ENCODE assay signal across 9 mouse cellular contexts in the genomic region with DNA sequence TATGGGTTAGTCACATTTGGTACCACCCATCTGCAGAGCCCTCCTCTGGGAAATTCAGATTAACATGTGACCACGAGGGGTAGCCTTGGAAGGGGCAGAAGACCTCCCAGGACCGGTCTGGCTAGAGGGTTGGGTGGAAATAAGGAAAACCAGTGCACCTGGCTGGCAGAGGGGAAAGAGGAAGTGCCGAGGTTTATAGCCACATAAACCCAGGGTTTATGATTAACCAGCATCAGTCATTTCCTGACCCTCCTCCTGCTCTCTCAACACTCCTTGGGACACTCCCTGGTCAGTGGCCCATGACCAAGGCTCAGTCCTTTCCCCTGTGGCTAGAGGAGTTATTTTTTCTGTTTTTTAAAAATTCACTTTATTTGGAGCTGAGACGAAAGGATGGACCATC. TPM values are rescaled to one million over a fixed set of nuclear protein-coding genes. Genes with fewer than 3 reads are reported as not detected.
DNase-seq lines count a peak whose midpoint lies in the region; ATAC-seq and TF ChIP-seq lines count a peak whose summit lies in the region.
"Had no signal": no experiment of that assay in that cellular context is flagged by ENCODE, and none has a peak within 500 bp of the region (broad histone marks: within the 10 kb centered on the region; RNA-seq: fewer than 3 reads in every experiment).

No protein-coding gene starts in this region.

- peak overlapping the region; percentile 11; the same call in 1 of the 2 replicates for H3K27ac ChIP-seq in stomach, embryonic 14.5 days (ENCODE audit: low read length)
- H3K27ac ChIP-seq in thymus, adult 2 months (ENCODE audit: control insufficient read depth, insufficient read depth, low read length) = no peak overlapping the region
- H3K27ac ChIP-seq in hindbrain, embryonic 14.5 days = no peak overlapping the region
- H3K27ac ChIP-seq: gastrocnemius, adult 2 months; heart, embryonic 13.5 days had no signal

- DNase-seq in forelimb bud, embryonic 11.5 days (ENCODE audit: low read depth, low spot score) = peak; percentile 37
- DNase-seq in kidney, adult 11 months = peak; percentile 68
- peak; percentile 48 to 64 for DNase-seq in kidney, postnatal 4 days
- no peak for DNase-seq in layer of hippocampus, adult 8-10 months (ENCODE audit: low spot score in 2 of 2)
- DNase-seq in thymus, adult 2 months = no peak
- no peak for DNase-seq in hindbrain, embryonic 14.5 days (ENCODE audit: low spot score)
- DNase-seq: gastrocnemius, adult 2 months had no signal

- H3K27me3 ChIP-seq in stomach, embryonic 14.5 days (ENCODE audit: control insufficient read depth, insufficient read depth, low read length) = no peaks in the 10 kb centered on the region
- H3K27me3 ChIP-seq in thymus, adult 2 months (ENCODE audit: control insufficient read depth, insufficient read depth, low read length) = no peaks in the 10 kb centered on the region
- no peaks in the 10 kb centered on the region for H3K27me3 ChIP-seq in hindbrain, embryonic 14.5 days (ENCODE audit: control insufficient read depth, insufficient read depth, low read length)
- H3K27me3 ChIP-seq: heart, embryonic 13.5 days had no signal

- TF ChIP-seq CTCF in thymus, adult 2 months (IDR thresholded peaks at IDR 0.05; ENCODE audit: borderline replicate concordance, control insufficient read depth, extremely low read depth, insufficient read depth, low read length, poor library complexity) = no peak

- no peaks in the 10 kb centered on the region for H3K9me3 ChIP-seq in stomach, embryonic 14.5 days (ENCODE audit: control insufficient read depth, low read depth, low read length)
- no peaks in the 10 kb centered on the region for H3K9me3 ChIP-seq in hindbrain, embryonic 14.5 days (ENCODE audit: control insufficient read depth, low read length)
- H3K9me3 ChIP-seq: heart, embryonic 13.5 days had no signal

- 0 out of 2 replicates have a peak, but pooled peaks cover 4% of the 10 kb centered on the region for H3K4me1 ChIP-seq in stomach, embryonic 14.5 days (ENCODE audit: control insufficient read depth, insufficient read depth, low read length)
- H3K4me1 ChIP-seq in thymus, adult 2 months (replicated peaks; ENCODE audit: control insufficient read depth, insufficient read depth, low read length) = no peaks in the 10 kb centered on the region
- H3K4me1 ChIP-seq in hindbrain, embryonic 14.5 days (replicated peaks; ENCODE audit: control insufficient read depth, insufficient read depth, low read length) = no peaks in the 10 kb centered on the region

- no peak overlapping the region for H3K4me2 ChIP-seq in stomach, embryonic 14.5 days (replicated peaks; ENCODE audit: low read depth, low read length)
- no peak overlapping the region for H3K4me2 ChIP-seq in hindbrain, embryonic 14.5 days (replicated peaks)
- H3K4me2 ChIP-seq: heart, embryonic 13.5 days had no signal

- H3K36me3 ChIP-seq in stomach, embryonic 14.5 days (ENCODE audit: control insufficient read depth, insufficient read depth, low read length) = peaks cover 3% of the 10 kb centered on the region
- peaks cover 6% of the 10 kb centered on the region for H3K36me3 ChIP-seq in thymus, adult 2 months (ENCODE audit: control insufficient read depth, insufficient read depth, low read length)
- peaks cover 9% of the 10 kb centered on the region; the same call in 1 of the 2 replicates for H3K36me3 ChIP-seq in hindbrain, embryonic 14.5 days (replicated peaks; ENCODE audit: control insufficient read depth, insufficient read depth)

- WGBS in stomach, embryonic 14.5 days = 53% methylated on average over 4 of the region's 4 CpGs
- WGBS in thymus, adult 2 months = 28% methylated on average over 4 of the region's 4 CpGs
- 84% methylated on average over 4 of the region's 4 CpGs for WGBS in hindbrain, embryonic 14.5 days

- TF ChIP-seq POLR2A in thymus, adult 2 months (IDR thresholded peaks at IDR 0.05; ENCODE audit: control insufficient read depth, extremely low read depth, insufficient read depth, low read length, poor library complexity) = no peak

- H3K9ac ChIP-seq in stomach, embryonic 14.5 days (replicated peaks; ENCODE audit: low read depth, low read length) = no peak overlapping the region
- H3K9ac ChIP-seq in hindbrain, embryonic 14.5 days = no peak overlapping the region
- H3K9ac ChIP-seq: heart, embryonic 13.5 days had no signal

- peak; percentile 69 for ATAC-seq in stomach, embryonic 14.5 days (ENCODE audit: insufficient number of reproducible peaks, insufficient read depth, low FRiP score, low read depth)
- ATAC-seq in hindbrain, embryonic 14.5 days (ENCODE audit: low FRiP score) = no peak

- H3K4me3 ChIP-seq in stomach, embryonic 14.5 days (ENCODE audit: low read depth, low read length) = no peak overlapping the region
- H3K4me3 ChIP-seq in thymus, adult 2 months (ENCODE audit: control insufficient read depth, insufficient read depth, low read length) = no peak overlapping the region
- no peak overlapping the region for H3K4me3 ChIP-seq in hindbrain, embryonic 14.5 days (replicated peaks; ENCODE audit: low read length)
- H3K4me3 ChIP-seq: gastrocnemius, adult 2 months; heart, embryonic 13.5 days had no signal

RNA-seq across cellular contexts. Expression of a gene that starts 17.8 kb away (rescaled TPM):
- 107 and 111 TPM in 2 replicates for polyA plus RNA-seq in stomach, embryonic 14.5 days (2014; fragmentation: Nextera tagmentation; extraction: Ambion mirVana)
- 10 to 100 TPM; 58.5 to 71.2 (median 60.2) TPM for total RNA-seq in layer of hippocampus, adult 8-10 months (2022)
- polyA plus RNA-seq in thymus, adult 2 months (2012; rRNA removed) = 83.8 and 96.2 TPM in 2 replicates
- polyA plus RNA-seq in hindbrain, embryonic 14.5 days (2014; fragmentation: Nextera tagmentation; extraction: Ambion mirVana) = 70.4 and 72.6 TPM in 2 replicates

RNA-seq across cellular contexts. Expression of a gene that starts 36.2 kb away (rescaled TPM):
- 15.2 and 17.0 TPM in 2 replicates for polyA plus RNA-seq in stomach, embryonic 14.5 days (2014; fragmentation: Nextera tagmentation; extraction: Ambion mirVana)
- total RNA-seq in layer of hippocampus, adult 8-10 months (2022) = under 1 TPM in 1 of 4 experiments, not detected in 3; 0.21 TPM
- polyA plus RNA-seq in thymus, adult 2 months (2012; rRNA removed) = 2.2 and 3.7 TPM in 2 replicates
- 0.09 and 0.56 TPM in 2 replicates for polyA plus RNA-seq in hindbrain, embryonic 14.5 days (2014; fragmentation: Nextera tagmentation; extraction: Ambion mirVana)

RNA-seq across cellular contexts. Expression of a gene that starts 47.7 kb away (rescaled TPM):
- polyA plus RNA-seq in stomach, embryonic 14.5 days (2014; fragmentation: Nextera tagmentation; extraction: Ambion mirVana) = 3.5 and 4.0 TPM in 2 replicates
- total RNA-seq in layer of hippocampus, adult 8-10 months (2022) = 1 to 10 TPM; 2.5 to 3.2 (median 3.1) TPM
- 1.1 and 1.6 TPM in 2 replicates for polyA plus RNA-seq in thymus, adult 2 months (2012; rRNA removed)
- polyA plus RNA-seq in hindbrain, embryonic 14.5 days (2014; fragmentation: Nextera tagmentation; extraction: Ambion mirVana) = 3.9 TPM in 2 replicates

Comparison
In these comparisons a context has a peak if more than half of its experiments do, and no peak if none do; other contexts are left out.
1. DNase-seq: peak in forelimb bud, embryonic 11.5 days (single experiment), kidney, adult 11 months (single experiment) and kidney, postnatal 4 days (2 of 2); none in layer of hippocampus, adult 8-10 months (0 of 2), thymus, adult 2 months (single experiment) and hindbrain, embryonic 14.5 days (single experiment).